Comparison of ENCODE assay signal across 1 mouse cellular context in the genomic region with DNA sequence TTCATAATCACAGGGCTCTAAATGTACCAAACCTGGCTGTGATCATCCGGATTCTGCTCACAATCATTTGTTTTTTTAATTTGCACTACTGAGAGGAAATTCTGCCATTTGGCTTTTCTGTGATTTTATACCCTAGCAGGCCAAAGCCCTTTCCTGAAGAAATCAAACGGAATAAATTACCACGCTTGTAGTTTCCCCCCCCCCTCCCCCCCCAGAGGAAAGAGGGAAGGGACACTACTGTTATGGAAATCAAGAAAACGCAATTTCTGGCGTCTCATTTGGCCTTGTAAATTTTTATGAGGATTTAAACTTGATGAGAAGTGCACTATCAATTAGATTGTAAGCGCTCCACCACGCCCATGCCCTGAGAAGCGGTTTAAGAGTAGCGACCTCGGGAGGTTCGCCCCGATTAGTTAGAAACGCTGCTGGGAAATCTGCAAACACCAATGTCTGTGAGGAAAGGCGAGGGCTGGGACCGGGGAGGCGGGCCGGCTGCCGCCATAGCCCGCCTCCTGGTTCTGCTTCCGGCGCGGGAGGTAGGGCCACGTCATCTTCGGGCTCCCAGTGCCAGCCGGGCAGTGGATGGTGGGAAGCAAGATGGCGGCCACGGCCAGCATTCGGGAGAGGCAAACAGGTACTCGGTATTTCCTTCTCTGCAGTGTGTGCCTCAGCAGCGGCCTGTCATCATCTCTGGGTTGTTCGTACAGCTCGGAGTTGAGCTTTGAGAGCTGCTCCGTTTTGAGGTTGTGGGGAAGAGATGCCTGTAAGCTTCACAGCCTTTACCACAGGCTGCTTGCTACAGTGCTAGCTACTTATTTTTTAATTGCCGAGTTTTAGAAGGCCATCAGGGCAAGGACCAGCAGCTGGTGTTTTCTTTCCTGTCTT.
TF ChIP-seq lines count a peak whose summit lies in the region.

Gene Scfd1 (plus strand): TSS at position 508 of the 885 bp plus-strand sequence.

TF ChIP-seq in MEL, 35 proteins besides CTCF, POLR2A, EP300 and RAD21 (continued from another document):
- TF ChIP-seq GABPA (IDR thresholded peaks at IDR 0.05; ENCODE audit: low read depth, low read length) (no peak), HCFC1 (IDR thresholded peaks at IDR 0.05; ENCODE audit: low read depth, low read length) (peak; percentile 91), ZNF384 (IDR thresholded peaks at IDR 0.05; ENCODE audit: low read depth, low read length) (0 out of 2 replicates have a peak, but pooled peaks have one; percentile 19), MAZ (IDR thresholded peaks at IDR 0.05; ENCODE audit: low read depth, low read length) (no peak), BHLHE40 (IDR thresholded peaks at IDR 0.05; ENCODE audit: borderline replicate concordance, low read depth, low read length) (no peak), JUND (IDR thresholded peaks at IDR 0.05; ENCODE audit: low read depth, low read length) (no peak), SMC3 (IDR thresholded peaks at IDR 0.05; ENCODE audit: low read depth, low read length) (no peak), ELF1 (IDR thresholded peaks at IDR 0.05; ENCODE audit: low read depth, low read length) (peak; percentile 80), POLR2AphosphoS2 (IDR thresholded peaks at IDR 0.05; ENCODE audit: low read length) (peak; percentile 98), MYC (IDR thresholded peaks at IDR 0.05; ENCODE audit: low read depth, low read length) (0 out of 2 replicates have a peak, but pooled peaks have one; percentile 11), KAT2A (conservative IDR thresholded peaks at IDR 0.05; ENCODE audit: low read depth, low read length) (no peak; the same call in 1 of the 2 replicates), UBTF (IDR thresholded peaks at IDR 0.05; ENCODE audit: borderline replicate concordance, insufficient read depth, low read depth, low read length) (no peak), MXI1 (IDR thresholded peaks at IDR 0.05; ENCODE audit: low read depth, low read length) (peak; percentile 77), MYB (IDR thresholded peaks at IDR 0.05; ENCODE audit: low read depth, low read length) (no peak), POLR2AphosphoS5 (IDR thresholded peaks at IDR 0.05; ENCODE audit: borderline replicate concordance, low read depth, low read length) (peak; percentile 94; the same call in 1 of the 2 replicates), SIN3A (IDR thresholded peaks at IDR 0.05; ENCODE audit: low read length) (peak; percentile 76)
